In genomic region chr7:81212697-81213346, GRCm38 (mm10) we compare ENCODE assay signal across 8 mouse cellular contexts. TPM values are rescaled to one million over a fixed set of nuclear protein-coding genes. Genes with fewer than 3 reads are reported as not detected.
A peak's percentile ranks its signal among the peaks of the same experiment; 100 is the strongest.
DNase-seq lines count a peak whose midpoint lies in the region; ATAC-seq and TF ChIP-seq lines count a peak whose summit lies in the region.

No protein-coding gene starts in this region.

- no peaks in the 10 kb centered on the region for H3K4me1 ChIP-seq in bone marrow, adult 2 months (ENCODE audit: control insufficient read depth, insufficient read depth, low read length)
- peaks cover 3% of the 10 kb centered on the region; the same call in 1 of the 2 replicates for H3K4me1 ChIP-seq in embryonic facial prominence, embryonic 14.5 days (ENCODE audit: control insufficient read depth, insufficient read depth, low read length)
- peaks cover 46% of the 10 kb centered on the region for H3K4me1 ChIP-seq in heart, embryonic 10.5 days
- H3K4me1 ChIP-seq in kidney, embryonic 14.5 days (ENCODE audit: control insufficient read depth, insufficient read depth, low read length) = peaks cover 11% of the 10 kb centered on the region; the same call in 1 of the 2 replicates
- peaks cover 12% of the 10 kb centered on the region for H3K4me1 ChIP-seq in limb, embryonic 13.5 days
- peaks cover 3% of the 10 kb centered on the region; the same call in 1 of the 2 replicates for H3K4me1 ChIP-seq in midbrain, embryonic 14.5 days (ENCODE audit: control insufficient read depth, insufficient read depth, low read length)
- peaks cover 9% of the 10 kb centered on the region for H3K4me1 ChIP-seq in small intestine, adult 2 months (ENCODE audit: control insufficient read depth, insufficient read depth, insufficient read length, low read length)

- H3K4me3 ChIP-seq in bone marrow, adult 2 months (replicated peaks; ENCODE audit: control insufficient read depth, low read depth, low read length) = peak overlapping the region; percentile 67
- H3K4me3 ChIP-seq in embryonic facial prominence, embryonic 14.5 days (ENCODE audit: low read depth, low read length) = peak overlapping the region; percentile 55
- H3K4me3 ChIP-seq in heart, embryonic 10.5 days = peak overlapping the region; percentile 66
- H3K4me3 ChIP-seq in kidney, embryonic 14.5 days (ENCODE audit: low read length) = peak overlapping the region; percentile 56
- peak overlapping the region; percentile 52 for H3K4me3 ChIP-seq in limb, embryonic 13.5 days
- H3K4me3 ChIP-seq in midbrain, embryonic 14.5 days (replicated peaks; ENCODE audit: low read depth, low read length) = peak overlapping the region; percentile 47
- peak overlapping the region; percentile 62 for H3K4me3 ChIP-seq in small intestine, adult 2 months (ENCODE audit: low read depth, low read length)

- H3K9me3 ChIP-seq in embryonic facial prominence, embryonic 14.5 days (ENCODE audit: control insufficient read depth, low read length) = no peaks in the 10 kb centered on the region
- no peaks in the 10 kb centered on the region for H3K9me3 ChIP-seq in heart, embryonic 10.5 days
- H3K9me3 ChIP-seq in kidney, embryonic 14.5 days (ENCODE audit: control insufficient read depth, low read length) = no peaks in the 10 kb centered on the region
- H3K9me3 ChIP-seq in limb, embryonic 13.5 days = no peaks in the 10 kb centered on the region
- no peaks in the 10 kb centered on the region for H3K9me3 ChIP-seq in midbrain, embryonic 14.5 days (ENCODE audit: control insufficient read depth, low read length)

- DNase-seq in embryonic facial prominence, embryonic 14.5 days (ENCODE audit: low spot score) = peak; percentile 91
- DNase-seq in heart, embryonic 10.5 days (ENCODE audit: low spot score) = peak; percentile 95
- DNase-seq in midbrain, embryonic 14.5 days = peak; percentile 93
- no peak for DNase-seq in MN1 (ENCODE audit: low spot score)

- H3K27ac ChIP-seq in bone marrow, adult 2 months (ENCODE audit: control insufficient read depth, insufficient read depth, low read depth, low read length, poor library complexity) = peak overlapping the region; percentile 97
- H3K27ac ChIP-seq in embryonic facial prominence, embryonic 14.5 days (replicated peaks; ENCODE audit: low read depth, low read length) = peak overlapping the region; percentile 35; the same call in 1 of the 2 replicates
- peak overlapping the region; percentile 86 for H3K27ac ChIP-seq in heart, embryonic 10.5 days
- peak overlapping the region; percentile 85 for H3K27ac ChIP-seq in kidney, embryonic 14.5 days (ENCODE audit: low read depth, low read length)
- peak overlapping the region; percentile 56 for H3K27ac ChIP-seq in limb, embryonic 13.5 days
- H3K27ac ChIP-seq in midbrain, embryonic 14.5 days (replicated peaks; ENCODE audit: low read depth, low read length) = 0 out of 2 replicates have a peak overlapping the region, but pooled peaks have one; percentile 1
- peak overlapping the region; percentile 66 for H3K27ac ChIP-seq in small intestine, adult 2 months (ENCODE audit: insufficient read depth, low read depth, low read length)

- H3K27me3 ChIP-seq in embryonic facial prominence, embryonic 14.5 days (replicated peaks; ENCODE audit: control insufficient read depth, insufficient read depth, low read length) = peaks cover 72% of the 10 kb centered on the region
- peaks cover 51% of the 10 kb centered on the region for H3K27me3 ChIP-seq in heart, embryonic 10.5 days (ENCODE audit: insufficient read depth, poor library complexity, severe bottlenecking)
- H3K27me3 ChIP-seq in kidney, embryonic 14.5 days (ENCODE audit: control insufficient read depth, insufficient read depth, low read length) = peaks cover 30% of the 10 kb centered on the region
- peaks cover 88% of the 10 kb centered on the region for H3K27me3 ChIP-seq in limb, embryonic 13.5 days
- H3K27me3 ChIP-seq in midbrain, embryonic 14.5 days (ENCODE audit: control insufficient read depth, insufficient read depth, low read length) = peaks cover 56% of the 10 kb centered on the region
- peaks cover 12% of the 10 kb centered on the region for H3K27me3 ChIP-seq in small intestine, adult 2 months (ENCODE audit: control insufficient read depth, insufficient read depth, low read length)

- TF ChIP-seq CTCF in bone marrow, adult 2 months (IDR thresholded peaks at IDR 0.05; ENCODE audit: control insufficient read depth, insufficient read depth, low read length) = peak; percentile 17; the same call in 1 of the 2 replicates
- no peak for TF ChIP-seq CTCF in small intestine, adult 2 months (IDR thresholded peaks at IDR 0.05; ENCODE audit: extremely low read depth, insufficient read length, insufficient replicate concordance, low read depth, low read length)

- peak; percentile 92 for ATAC-seq in embryonic facial prominence, embryonic 14.5 days (ENCODE audit: low read depth)
- ATAC-seq in kidney, embryonic 14.5 days (ENCODE audit: low FRiP score, low TSS enrichment) = peak; percentile 86
- peak; percentile 88 for ATAC-seq in limb, embryonic 13.5 days (ENCODE audit: low FRiP score, low read depth)
- ATAC-seq in midbrain, embryonic 14.5 days (ENCODE audit: low FRiP score, low TSS enrichment) = peak; percentile 83

- H3K36me3 ChIP-seq in embryonic facial prominence, embryonic 14.5 days (ENCODE audit: control insufficient read depth, insufficient read depth, low read length) = no peaks in the 10 kb centered on the region
- no peaks in the 10 kb centered on the region for H3K36me3 ChIP-seq in heart, embryonic 10.5 days
- H3K36me3 ChIP-seq in kidney, embryonic 14.5 days (ENCODE audit: control insufficient read depth, insufficient read depth, low read length) = no peaks in the 10 kb centered on the region
- H3K36me3 ChIP-seq in limb, embryonic 13.5 days = no peaks in the 10 kb centered on the region
- H3K36me3 ChIP-seq in midbrain, embryonic 14.5 days (ENCODE audit: control insufficient read depth, insufficient read depth, low read length) = no peaks in the 10 kb centered on the region
- H3K36me3 ChIP-seq in small intestine, adult 2 months (ENCODE audit: control insufficient read depth, insufficient read depth, low read length) = no peaks in the 10 kb centered on the region

- peak overlapping the region; percentile 62 for H3K9ac ChIP-seq in embryonic facial prominence, embryonic 14.5 days (ENCODE audit: low read depth, low read length)
- H3K9ac ChIP-seq in kidney, embryonic 14.5 days (ENCODE audit: low read depth, low read length) = peak overlapping the region; percentile 64
- peak overlapping the region; percentile 59; the same call in 1 of the 2 replicates for H3K9ac ChIP-seq in limb, embryonic 13.5 days
- peak overlapping the region; percentile 36; the same call in 1 of the 2 replicates for H3K9ac ChIP-seq in midbrain, embryonic 14.5 days (replicated peaks; ENCODE audit: low read length)

- H3K4me2 ChIP-seq in embryonic facial prominence, embryonic 14.5 days (ENCODE audit: low read depth, low read length) = peak overlapping the region; percentile 58
- peak overlapping the region; percentile 64 for H3K4me2 ChIP-seq in kidney, embryonic 14.5 days (replicated peaks; ENCODE audit: low read depth, low read length)
- peak overlapping the region; percentile 72 for H3K4me2 ChIP-seq in limb, embryonic 13.5 days (replicated peaks)
- H3K4me2 ChIP-seq in midbrain, embryonic 14.5 days (ENCODE audit: low read length) = peak overlapping the region; percentile 62

- under 1% methylated on average over 57 of the region's 57 CpGs for WGBS in bone marrow, adult 2 months
- 2% methylated on average over 39 of the region's 57 CpGs for WGBS in embryonic facial prominence, embryonic 14.5 days
- WGBS in heart, embryonic 10.5 days = under 1% methylated on average over 57 of the region's 57 CpGs
- WGBS in kidney, embryonic 14.5 days = under 1% methylated on average over 46 of the region's 57 CpGs
- WGBS in limb, embryonic 13.5 days = under 1% methylated on average over 57 of the region's 57 CpGs
- WGBS in midbrain, embryonic 14.5 days = under 1% methylated on average over 57 of the region's 57 CpGs
- WGBS in small intestine, adult 2 months = under 1% methylated on average over 57 of the region's 57 CpGs

- TF ChIP-seq POLR2A in bone marrow, adult 2 months (IDR thresholded peaks at IDR 0.05; ENCODE audit: borderline replicate concordance, control insufficient read depth, low read depth, low read length) = peak; percentile 42; the same call in 1 of the 2 replicates
- TF ChIP-seq POLR2A in small intestine, adult 2 months (IDR thresholded peaks at IDR 0.05; ENCODE audit: low read depth, low read length) = peak; percentile 44; the same call in 1 of the 2 replicates

RNA-seq across cellular contexts. Expression of gene Pde8a, which starts 0.6 kb away (rescaled TPM):
- polyA plus RNA-seq in bone marrow, adult 2 months (2011; ENCODE audit: insufficient read depth, insufficient read length, low replicate concordance, missing spikeins) = 3.0 and 6.7 TPM in 2 replicates
- 9.3 and 9.6 TPM in 2 replicates for polyA plus RNA-seq in embryonic facial prominence, embryonic 14.5 days (2014; fragmentation: Nextera tagmentation; extraction: Ambion mirVana)
- polyA plus RNA-seq in heart, embryonic 10.5 days (2016; fragmentation: Nextera tagmentation; extraction: Ambion mirVana) = 1.9 and 2.3 TPM in 2 replicates
- 4.0 and 7.6 TPM in 2 replicates for polyA plus RNA-seq in kidney, embryonic 14.5 days (2014; fragmentation: Nextera tagmentation; extraction: Ambion mirVana)
- 3.9 and 4.8 TPM in 2 replicates for polyA plus RNA-seq in limb, embryonic 13.5 days (2015; fragmentation: Nextera tagmentation; extraction: Ambion mirVana)
- 1.8 and 2.4 TPM in 2 replicates for polyA plus RNA-seq in midbrain, embryonic 14.5 days (2014; fragmentation: Nextera tagmentation; extraction: Ambion mirVana)
- 3.2 and 3.5 TPM in 2 replicates for polyA plus RNA-seq in small intestine, adult 2 months (2012; rRNA removed)

Comparison
In these comparisons a context has a peak if more than half of its experiments do, and no peak if none do; other contexts are left out.
1. H3K27ac ChIP-seq: peak in every context shown above with its lines; median percentile 97 in bone marrow, adult 2 months; 86 in heart, embryonic 10.5 days; 85 in kidney, embryonic 14.5 days; 66 in small intestine, adult 2 months; 56 in limb, embryonic 13.5 days; 35 in embryonic facial prominence, embryonic 14.5 days; 1 in midbrain, embryonic 14.5 days.